Mouse (Mus musculus): ENCODE measurements around the gene Tnpo1. TPM values are rescaled to one million over a fixed set of nuclear protein-coding genes. Genes with fewer than 3 reads are reported as not detected.
"Not testable (repeated sequence)": the region's sequence is repeated elsewhere in the genome, so short reads cannot be mapped to it uniquely, and the experiment has no call there.

Tnpo1 gene
- total and polyA plus RNA-seq, 2 experiments, result 10.7 to 56.1 TPM

GRCm38 (mm10) chr13:98819094-98819493 lies 107.1 kb downstream of the Tnpo1 start:
- H3K79me2 ChIP-seq (ENCODE audit: control insufficient read depth, insufficient read depth, low read length), result no peaks in the 10 kb centered on the region
- no peak overlapping the region for H3K9ac ChIP-seq (ENCODE audit: low read depth, low read length)
- DNase-seq (ENCODE audit: extremely low read depth, low read depth, low spot score), result no peak
- H3K36me3 ChIP-seq (ENCODE audit: control insufficient read depth, insufficient read depth, low read length), result no peaks in the 10 kb centered on the region
- no peak overlapping the region for H3K4me3 ChIP-seq (ENCODE audit: insufficient read depth, low read depth, low read length)
- TF ChIP-seq CTCF (IDR thresholded peaks at IDR 0.05; ENCODE audit: low read depth, low read length), result no peak
- H3K27me3 ChIP-seq (ENCODE audit: control insufficient read depth, insufficient read depth, low read length), result no peaks in the 10 kb centered on the region
- no peak overlapping the region for H3K27ac ChIP-seq (replicated peaks; ENCODE audit: insufficient read depth, low read depth, low read length)
- WGBS, result 36% methylated on average over 2 of the region's 2 CpGs
- H3K4me1 ChIP-seq (ENCODE audit: control insufficient read depth, insufficient read depth, low read length), result no peaks in the 10 kb centered on the region

DNA sequence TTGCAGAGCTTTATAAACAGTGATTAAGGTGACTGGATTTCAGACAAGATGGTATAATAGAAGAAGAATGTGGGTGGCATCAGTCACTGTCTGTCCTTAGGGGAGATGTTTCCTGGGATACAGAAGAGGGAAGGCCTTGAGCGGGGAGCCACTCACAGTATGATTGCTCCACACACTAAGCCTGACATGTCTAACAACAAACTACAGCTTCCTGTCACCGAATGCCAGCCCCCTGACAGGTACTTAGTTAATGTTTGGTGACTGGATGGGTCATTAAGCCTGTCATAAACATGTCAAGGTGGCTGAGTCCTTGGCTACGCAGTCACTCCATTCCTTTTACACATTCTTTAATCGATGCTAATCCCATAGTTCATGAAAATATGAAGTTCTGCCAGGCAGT lies 108.0 kb downstream of the Tnpo1 start:
- H3K4me1 ChIP-seq (ENCODE audit: control insufficient read depth, insufficient read depth, low read length), result peaks cover 2% of the 10 kb centered on the region
- no peaks in the 10 kb centered on the region; the same call in 1 of the 2 replicates for H3K79me2 ChIP-seq (ENCODE audit: control insufficient read depth, insufficient read depth, low read length)
- WGBS, result 93% methylated on average over 4 of the region's 4 CpGs
- no peak for DNase-seq (ENCODE audit: extremely low read depth, low read depth, low spot score)
- TF ChIP-seq CTCF (IDR thresholded peaks at IDR 0.05; ENCODE audit: low read depth, low read length), result no peak
- TF ChIP-seq POLR2A (IDR thresholded peaks at IDR 0.05; ENCODE audit: extremely low read depth, insufficient read depth, low read length), result no peak
- no peaks in the 10 kb centered on the region for H3K36me3 ChIP-seq (ENCODE audit: control insufficient read depth, insufficient read depth, low read length)
- H3K27ac ChIP-seq (replicated peaks; ENCODE audit: insufficient read depth, low read depth, low read length), result no peak overlapping the region
- H3K27me3 ChIP-seq (ENCODE audit: control insufficient read depth, insufficient read depth, low read length), result no peaks in the 10 kb centered on the region
- no peak overlapping the region for H3K4me3 ChIP-seq (ENCODE audit: insufficient read depth, low read depth, low read length)
- no peak overlapping the region for H3K9ac ChIP-seq (ENCODE audit: low read depth, low read length)

- TF ChIP-seq CTCF (IDR thresholded peaks at IDR 0.05; ENCODE audit: low read depth, low read length) (no peak), POLR2A (IDR thresholded peaks at IDR 0.05; ENCODE audit: extremely low read depth, insufficient read depth, low read length) (no peak)
- DNase-seq (ENCODE audit: extremely low read depth, low read depth, low spot score), result no peak
- WGBS, result 85% methylated on average over 4 of the region's 4 CpGs
- Histone ChIP-seq H3K79me2 (ENCODE audit: control insufficient read depth, insufficient read depth, low read length) (no peaks in the 10 kb centered on the region; the same call in 1 of the 2 replicates), H3K4me1 (ENCODE audit: control insufficient read depth, insufficient read depth, low read length) (peaks cover 2% of the 10 kb centered on the region), H3K27me3 (ENCODE audit: control insufficient read depth, insufficient read depth, low read length) (no peaks in the 10 kb centered on the region), H3K4me3 (ENCODE audit: insufficient read depth, low read depth, low read length) (no peak overlapping the region), H3K27ac (replicated peaks; ENCODE audit: insufficient read depth, low read depth, low read length) (no peak overlapping the region), H3K36me3 (ENCODE audit: control insufficient read depth, insufficient read depth, low read length) (no peaks in the 10 kb centered on the region), H3K9ac (ENCODE audit: low read depth, low read length) (no peak overlapping the region)
Measured at GRCm38 (mm10) chr13:98817766-98818165, 108.4 kb downstream of the Tnpo1 start.

- 68% methylated on average over 4 of the region's 4 CpGs for WGBS
- not testable (repeated sequence) for H3K27ac ChIP-seq (replicated peaks; ENCODE audit: insufficient read depth, low read depth, low read length); H3K4me1 ChIP-seq (ENCODE audit: control insufficient read depth, insufficient read depth, low read length)
Measured at GRCm38 (mm10) chr13:98816981-98817660, 109.1 kb downstream of the Tnpo1 start.

DNA sequence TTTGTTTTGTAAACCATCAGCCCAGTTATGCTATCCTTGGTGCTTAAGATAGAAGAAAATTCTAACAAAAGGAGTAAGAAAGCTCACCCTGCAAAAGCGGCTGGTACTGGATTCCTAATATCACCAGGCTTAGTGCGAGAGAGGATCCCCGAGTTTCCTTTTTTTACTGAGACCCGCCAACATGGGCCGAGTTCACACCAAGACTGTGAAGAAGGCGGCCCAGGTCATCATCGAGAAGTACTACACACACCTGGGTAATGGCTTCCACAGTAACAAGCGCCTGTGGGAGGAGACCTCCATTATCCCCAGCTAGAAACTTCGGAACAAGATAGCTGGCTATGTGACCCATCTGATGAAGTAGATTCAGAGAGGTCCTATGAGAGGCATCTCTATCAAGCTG lies 109.6 kb downstream of the Tnpo1 start:
- 90% methylated on average over 9 of the region's 9 CpGs for WGBS
- TF ChIP-seq POLR2A (IDR thresholded peaks at IDR 0.05; ENCODE audit: extremely low read depth, insufficient read depth, low read length) (no peak), CTCF (IDR thresholded peaks at IDR 0.05; ENCODE audit: low read depth, low read length) (no peak)
- no peak overlapping the region for H3K4me3 ChIP-seq (ENCODE audit: insufficient read depth, low read depth, low read length)
- no peaks in the 10 kb centered on the region for H3K36me3 ChIP-seq (ENCODE audit: control insufficient read depth, insufficient read depth, low read length)
- H3K27me3 ChIP-seq (ENCODE audit: control insufficient read depth, insufficient read depth, low read length), result no peaks in the 10 kb centered on the region
- no peak overlapping the region for H3K9ac ChIP-seq (ENCODE audit: low read depth, low read length)
- no peak overlapping the region for H3K27ac ChIP-seq (replicated peaks; ENCODE audit: insufficient read depth, low read depth, low read length)
- H3K4me1 ChIP-seq (ENCODE audit: control insufficient read depth, insufficient read depth, low read length), result peaks cover 5% of the 10 kb centered on the region
- no peak for DNase-seq (ENCODE audit: extremely low read depth, low read depth, low spot score)
- peaks cover 4% of the 10 kb centered on the region; the same call in 1 of the 2 replicates for H3K79me2 ChIP-seq (ENCODE audit: control insufficient read depth, insufficient read depth, low read length)

More at GRCm38 (mm10) chr13:98816981-98817660, 109.1 kb downstream of the Tnpo1 start:
- H3K27me3 ChIP-seq (ENCODE audit: control insufficient read depth, insufficient read depth, low read length); DNase-seq (ENCODE audit: extremely low read depth, low read depth, low spot score); H3K79me2 ChIP-seq (ENCODE audit: control insufficient read depth, insufficient read depth, low read length); H3K36me3 ChIP-seq (ENCODE audit: control insufficient read depth, insufficient read depth, low read length); H3K4me3 ChIP-seq (ENCODE audit: insufficient read depth, low read depth, low read length); H3K9ac ChIP-seq (ENCODE audit: low read depth, low read length): not testable (repeated sequence)

- H3K4me1 ChIP-seq (ENCODE audit: control insufficient read depth, insufficient read depth, low read length), result peaks cover 5% of the 10 kb centered on the region
- TF ChIP-seq POLR2A (IDR thresholded peaks at IDR 0.05; ENCODE audit: extremely low read depth, insufficient read depth, low read length), result 0 out of 2 replicates have a peak, but pooled peaks have one; percentile 10
- peak; percentile 80 for TF ChIP-seq CTCF (IDR thresholded peaks at IDR 0.05; ENCODE audit: low read depth, low read length)
- peaks cover 7% of the 10 kb centered on the region; the same call in 1 of the 2 replicates for H3K79me2 ChIP-seq (ENCODE audit: control insufficient read depth, insufficient read depth, low read length)
- H3K27me3 ChIP-seq (ENCODE audit: control insufficient read depth, insufficient read depth, low read length), result no peaks in the 10 kb centered on the region
- H3K9ac ChIP-seq (ENCODE audit: low read depth, low read length), result peak within 1 kb of the TSS; percentile 87
- H3K36me3 ChIP-seq (ENCODE audit: control insufficient read depth, insufficient read depth, low read length), result no peaks in the 10 kb centered on the region
- H3K4me3 ChIP-seq (ENCODE audit: insufficient read depth, low read depth, low read length), result peak within 1 kb of the TSS; percentile 62
- H3K27ac ChIP-seq (replicated peaks; ENCODE audit: insufficient read depth, low read depth, low read length), result peak within 1 kb of the TSS; percentile 75
- under 1% methylated on average over 52 of the region's 61 CpGs for WGBS
- DNase-seq (ENCODE audit: extremely low read depth, low read depth, low spot score), result peak; percentile 91
Measured at GRCm38 (mm10) chr13:98815147-98815785, 110.9 kb downstream of the Tnpo1 start, which contains the start of gene Fcho2. Fcho2 (minus strand) TSS chr13:98815449.

Measured in liver, adult 2 months (tissue).